Mouse (Mus musculus): ENCODE results near the gene Rnf167.

The Rnf167 gene

DNA sequence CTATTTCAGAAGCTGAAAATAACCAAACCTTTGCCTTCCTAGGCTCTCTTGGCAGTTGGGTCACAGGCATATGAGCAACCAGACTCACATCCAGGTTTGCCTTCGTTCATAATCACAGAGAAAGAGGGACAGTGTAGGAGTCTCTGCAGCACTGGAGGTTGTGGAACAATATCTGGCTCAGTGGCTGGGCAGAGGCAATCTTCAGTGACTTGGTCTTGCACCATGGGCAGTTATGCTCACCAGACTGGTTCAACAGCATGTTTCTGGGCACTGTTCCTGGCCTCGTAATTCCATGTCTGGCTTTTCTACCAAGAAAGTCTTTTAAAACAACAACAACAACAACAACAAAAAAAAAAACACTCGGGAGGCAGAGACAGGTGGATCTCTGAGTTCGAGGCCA is 11.4 kb upstream of the Rnf167 start:
- in situ Hi-C loops (cut with MboI, MseI): no loop called here

DNA sequence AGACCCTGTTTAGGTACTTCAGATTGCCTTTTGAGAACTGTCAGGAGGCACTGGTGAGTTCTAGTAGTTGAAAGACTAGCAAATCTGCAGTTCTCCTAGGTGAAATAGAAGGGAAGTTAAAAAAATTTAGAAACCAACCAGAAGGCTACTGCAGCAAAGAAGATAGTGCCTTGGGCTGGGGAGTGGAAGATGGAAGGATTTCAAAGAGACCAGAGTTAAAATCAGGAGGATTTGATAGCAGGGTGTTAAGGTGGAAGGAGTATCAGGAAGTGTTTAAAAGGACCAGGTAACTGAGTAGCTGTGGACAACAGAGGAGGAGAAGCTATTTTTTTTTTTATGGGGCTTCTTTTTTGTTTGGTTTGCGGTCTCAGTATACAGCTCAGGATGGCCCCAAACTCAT is 9.3 kb upstream of the Rnf167 start:
- in situ Hi-C loops (cut with MboI, MseI): no loop called here

DNA sequence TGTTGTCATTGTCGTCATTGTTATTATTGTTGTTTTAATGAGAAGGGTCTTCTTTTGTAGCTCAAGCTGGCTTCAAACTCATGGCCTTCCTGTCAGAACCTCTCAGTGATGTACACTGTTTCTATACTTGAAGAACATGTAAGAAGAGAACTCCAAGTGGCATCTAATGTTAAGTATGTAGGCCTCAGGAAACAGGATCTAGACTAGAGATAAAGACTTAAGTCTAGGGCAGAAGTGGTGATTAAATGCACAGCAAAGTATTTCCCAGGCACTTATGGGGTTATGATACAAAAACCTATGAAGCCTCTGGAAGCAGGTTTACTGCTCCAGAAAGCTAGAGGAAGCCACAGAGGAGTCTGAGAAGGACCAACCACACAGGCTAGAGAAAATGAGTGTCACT is 8.7 kb upstream of the Rnf167 start:
- in situ Hi-C loops (cut with MboI, MseI): no loop called here

- in situ Hi-C loops (cut with MboI, MseI): no loop called here
Observed at GRCm38 (mm10) chr11:70638714-70639278, 8.2 kb upstream of the Rnf167 start, which contains the start of gene Gp1ba. TSS of gene Gp1ba (plus strand) at chr11:70639122.

DNA sequence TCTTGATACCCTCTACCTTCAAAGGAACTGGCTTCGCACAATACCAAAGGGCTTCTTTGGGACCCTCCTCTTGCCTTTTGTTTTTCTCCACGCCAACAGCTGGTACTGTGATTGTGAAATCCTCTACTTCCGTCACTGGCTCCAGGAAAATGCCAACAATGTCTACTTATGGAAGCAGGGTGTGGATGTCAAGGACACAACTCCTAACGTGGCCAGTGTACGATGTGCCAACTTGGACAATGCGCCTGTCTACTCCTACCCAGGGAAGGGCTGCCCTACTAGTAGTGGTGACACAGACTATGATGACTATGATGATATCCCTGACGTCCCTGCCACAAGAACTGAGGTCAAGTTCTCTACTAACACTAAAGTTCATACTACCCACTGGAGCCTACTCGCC is 7.1 kb upstream of the Rnf167 start:
- in situ Hi-C loops (cut with MboI, MseI): no loop called here

DNA sequence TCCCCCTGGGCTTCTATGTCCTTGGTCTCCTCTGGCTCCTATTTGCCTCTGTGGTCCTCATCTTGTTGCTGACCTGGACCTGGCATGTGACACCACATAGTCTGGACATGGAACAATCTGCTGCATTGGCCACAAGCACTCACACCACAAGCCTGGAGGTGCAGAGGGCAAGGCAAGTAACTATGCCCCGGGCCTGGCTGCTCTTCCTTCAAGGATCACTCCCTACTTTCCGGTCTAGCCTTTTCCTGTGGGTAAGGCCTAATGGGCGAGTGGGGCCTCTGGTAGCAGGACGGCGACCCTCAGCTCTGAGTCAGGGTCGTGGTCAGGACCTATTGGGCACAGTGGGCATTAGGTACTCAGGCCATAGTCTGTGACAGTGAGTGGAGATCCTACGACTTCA is 5.8 kb upstream of the Rnf167 start:
- in situ Hi-C loops (cut with MboI, MseI): no loop called here

DNA sequence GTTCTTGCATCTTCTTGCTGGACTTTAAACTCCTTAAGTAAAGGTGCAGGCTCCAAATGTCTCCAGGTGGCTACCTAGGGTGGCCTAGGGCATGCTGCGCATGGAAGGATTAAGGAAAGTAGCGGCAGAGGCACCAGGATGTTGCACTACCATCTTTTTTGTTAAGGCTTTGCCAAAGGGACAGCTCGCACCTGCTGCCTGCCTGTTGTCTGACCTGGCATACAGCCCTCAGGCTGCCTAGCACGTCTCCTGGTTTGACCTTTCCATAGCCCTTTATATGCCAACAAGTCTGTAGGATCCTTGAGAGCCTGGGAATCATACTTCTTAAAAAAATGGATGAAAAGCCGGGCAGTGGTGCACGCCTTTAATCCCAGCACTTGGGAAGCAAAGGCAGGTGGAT is 4.0 kb upstream of the Rnf167 start:
- in situ Hi-C loops (cut with MboI, MseI): no loop called here

GRCm38 (mm10) chr11:70644564-70645103 is 2.4 kb upstream of the Rnf167 start:
- in situ Hi-C loops (cut with MboI, MseI): loop anchor here (5.0 kb wide), 1 partner anchor 977 kb away; the partner anchor contains the start of gene Cd68

DNA sequence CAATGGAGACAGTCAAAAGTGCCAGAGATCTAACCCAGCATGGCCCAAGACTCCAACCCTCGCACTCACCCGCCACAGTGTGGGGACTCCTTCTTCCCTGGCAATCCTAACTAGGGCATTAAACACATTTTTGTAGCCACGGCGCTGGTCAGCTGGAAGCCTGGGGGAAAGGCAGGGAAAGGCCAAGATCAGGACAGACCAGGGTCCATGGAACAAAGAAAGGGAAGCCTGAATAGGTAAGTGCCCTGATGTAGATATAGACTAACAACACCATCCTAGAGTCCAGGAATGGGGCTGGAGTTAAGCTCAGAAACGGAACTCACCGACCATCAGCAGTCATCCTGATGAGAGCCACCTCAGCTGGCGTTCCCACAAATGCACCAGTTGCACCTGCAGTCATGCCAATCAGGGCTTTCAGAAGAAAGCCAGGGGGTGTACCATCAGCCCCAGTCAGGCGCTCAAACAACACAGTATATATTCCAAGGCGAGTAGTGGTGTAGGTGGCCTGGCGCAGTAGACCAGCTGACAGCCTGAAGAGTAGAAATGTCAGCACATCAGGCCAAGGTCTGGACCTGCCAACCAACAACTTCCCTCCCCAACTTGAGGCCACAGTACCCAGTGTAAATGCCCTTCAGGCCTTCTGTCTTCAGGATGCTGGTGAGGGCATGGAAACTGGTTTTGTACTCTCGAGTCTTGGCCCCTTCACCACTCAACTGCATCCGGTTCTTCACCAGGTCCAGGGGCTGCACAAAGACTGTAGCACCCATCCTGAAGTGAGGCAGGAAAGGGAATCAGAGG is 1.4 kb upstream of the Rnf167 start:
- in situ Hi-C loops (cut with MboI, MseI): loop anchor here (5.0 kb wide), 1 partner anchor 978 kb away; the partner anchor contains the start of gene Cd68

- in situ Hi-C loops (cut with MboI, MseI): loop anchor here (5.0 kb wide), 1 partner anchor 979 kb away; the partner anchor contains the start of gene Cd68
Observed at GRCm38 (mm10) chr11:70646259-70646555, 828 bp upstream of the Rnf167 start.

DNA sequence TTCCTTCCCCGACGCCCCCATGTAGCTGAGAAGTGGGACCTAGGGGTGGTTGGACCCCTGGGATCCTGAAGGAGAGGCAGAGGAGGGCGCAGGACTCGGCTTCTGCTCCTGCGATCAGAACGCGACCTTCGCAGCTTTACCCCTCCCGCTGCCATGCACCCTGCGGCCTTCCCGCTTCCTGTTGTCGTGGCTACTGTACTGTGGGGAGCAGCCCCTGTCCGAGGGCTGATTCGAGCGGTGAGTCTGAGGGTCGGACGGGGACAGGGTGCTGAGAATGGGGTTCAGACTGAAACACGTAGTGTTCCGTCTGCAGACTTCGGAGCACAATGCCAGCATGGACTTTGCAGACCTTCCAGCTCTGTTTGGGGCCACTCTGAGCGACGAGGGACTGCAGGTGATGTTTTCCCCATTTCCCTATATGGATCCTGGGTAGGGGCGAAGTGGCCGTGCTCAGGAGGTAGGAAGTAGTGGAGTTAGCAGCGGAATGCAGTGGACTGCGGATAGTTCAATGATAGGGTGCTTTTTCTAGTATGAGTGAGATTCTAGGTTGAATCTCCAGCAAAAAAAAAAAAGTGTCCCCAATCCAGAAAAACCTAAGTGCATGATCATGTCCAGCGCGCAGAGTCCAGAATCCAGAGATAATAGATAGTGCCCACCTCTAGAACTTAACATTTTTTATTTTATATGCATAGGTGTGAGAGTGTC is 833 bp downstream of the Rnf167 start:
- in situ Hi-C loops (cut with MboI, MseI): loop anchor here (5.0 kb wide), 1 partner anchor 981 kb away; the partner anchor contains the start of gene Cd68

DNA sequence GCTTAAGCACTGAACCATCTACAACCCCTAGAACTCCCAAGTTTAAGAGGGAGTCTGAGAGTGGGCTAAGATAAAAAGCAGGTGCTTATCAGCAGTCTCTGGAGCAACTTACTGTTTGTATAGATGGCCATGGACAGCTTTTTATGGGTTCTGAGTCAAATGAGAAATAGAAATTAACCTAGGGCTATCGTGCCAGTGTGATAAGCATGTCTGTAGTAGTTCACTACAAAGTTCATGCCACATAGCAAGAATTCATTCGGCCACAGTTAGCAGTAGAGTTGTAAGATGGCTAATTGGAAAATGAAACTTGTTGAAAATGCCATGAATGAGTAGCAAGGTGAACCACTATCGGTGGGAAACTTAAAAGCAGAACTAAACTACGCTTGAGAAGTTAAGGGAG is 1.5 kb downstream of the Rnf167 start:
- in situ Hi-C loops (cut with MboI, MseI): loop anchor here (5.0 kb wide), 1 partner anchor 981 kb away; the partner anchor contains the start of gene Cd68

- in situ Hi-C loops (cut with MboI, MseI): loop anchor here (5.0 kb wide), 1 partner anchor 982 kb away; the partner anchor contains the start of gene Cd68
Observed at GRCm38 (mm10) chr11:70649185-70649734, 2.2 kb downstream of the Rnf167 start.

- in situ Hi-C loops (cut with MboI, MseI): loop anchor here (5.0 to 25.0 kb wide), 2 partner anchors 52 to 1238 kb away; partner anchors contain the start of genes Inca1, Kdm6b and Kif1c
Observed at GRCm38 (mm10) chr11:70650322-70651175, 3.5 kb downstream of the Rnf167 start.

DNA sequence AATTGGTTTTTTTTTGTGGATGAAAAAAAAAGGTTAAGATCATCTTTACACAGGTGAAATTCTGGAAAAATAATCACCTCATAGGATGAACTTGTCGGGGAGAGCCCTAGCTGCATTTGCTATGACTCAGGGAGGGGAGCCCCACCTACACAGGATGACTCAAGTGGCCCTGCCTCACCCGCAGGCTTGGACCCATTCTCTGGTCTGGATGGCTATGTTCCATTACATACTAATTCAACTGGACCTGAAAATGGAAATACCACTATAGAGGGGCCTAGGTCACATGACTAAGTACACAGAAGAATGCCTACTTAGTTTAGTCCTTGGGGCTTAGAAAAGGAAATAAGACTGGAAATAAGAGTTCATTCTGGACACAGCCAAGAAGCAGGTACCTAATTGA is 4.4 kb downstream of the Rnf167 start:
- in situ Hi-C loops (cut with MboI, MseI): loop anchor here (5.0 to 25.0 kb wide), 2 partner anchors 51 to 1239 kb away; partner anchors contain the start of genes Inca1, Kdm6b and Kif1c

GRCm38 (mm10) chr11:70652029-70652883 is 5.2 kb downstream of the Rnf167 start:
- in situ Hi-C loops (cut with MboI, MseI): loop anchor here (5.0 to 25.0 kb wide), 2 partner anchors 50 to 1240 kb away; partner anchors contain the start of genes Inca1, Kdm6b and Kif1c

DNA sequence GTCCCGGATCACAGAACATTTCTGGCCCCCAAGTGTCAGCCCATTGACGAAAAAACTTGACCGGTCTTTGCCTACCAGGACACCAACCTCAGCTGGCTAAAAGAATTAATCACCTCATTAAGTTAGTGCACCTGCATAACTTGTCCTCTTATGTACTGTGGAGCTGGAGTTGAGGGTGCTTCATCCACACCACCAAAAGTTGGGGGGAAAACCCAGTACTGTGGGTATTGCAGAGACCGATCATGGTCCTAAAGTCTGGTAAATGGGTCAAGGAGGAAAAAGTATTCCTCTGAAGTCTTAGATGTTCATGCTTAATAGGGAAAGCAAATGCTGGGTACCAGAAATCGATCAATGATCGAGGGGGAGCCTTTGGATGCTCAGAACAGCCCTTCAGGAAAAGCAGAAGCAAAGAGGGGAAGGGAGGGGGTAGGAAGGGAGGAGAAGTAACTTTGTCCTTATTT is 5.9 kb downstream of the Rnf167 start:
- in situ Hi-C loops (cut with MboI, MseI): loop anchor here (5.0 to 25.0 kb wide), 2 partner anchors 49 to 1241 kb away; partner anchors contain the start of genes Inca1, Kdm6b and Kif1c

GRCm38 (mm10) chr11:70653345-70654197 is 6.5 kb downstream of the Rnf167 start:
- in situ Hi-C loops (cut with MboI, MseI): loop anchor here (5.0 to 25.0 kb wide), 2 partner anchors 49 to 1241 kb away; partner anchors contain the start of genes Inca1, Kdm6b and Kif1c

All from regulatory T cell (primary cell).